1 mouse cellular context compared by ENCODE assay signal in the genomic region with DNA sequence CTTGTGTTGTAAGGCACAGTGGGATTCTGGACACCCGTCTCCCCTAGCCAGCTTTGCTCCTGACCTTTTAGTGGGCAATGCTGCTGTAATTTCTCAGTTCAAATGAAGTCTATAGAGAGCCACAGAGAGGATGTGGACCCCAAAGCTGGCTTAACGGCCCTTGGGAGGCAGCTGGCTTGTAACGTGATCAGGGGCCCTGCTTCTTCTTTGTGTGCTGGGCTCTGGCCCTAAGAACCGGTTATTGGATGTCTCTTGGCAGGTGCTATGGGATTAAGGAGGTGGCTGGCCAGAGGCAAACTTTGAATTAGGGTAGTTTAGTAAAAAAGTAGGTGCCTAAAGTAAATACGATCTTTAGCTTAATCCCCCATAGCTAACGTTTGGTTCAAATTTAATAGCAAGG.
TF ChIP-seq lines count a peak whose summit lies in the region.

No protein-coding gene starts in this region.

TF ChIP-seq in MEL, 35 proteins besides CTCF, POLR2A, EP300 and RAD21:
- TF ChIP-seq SIN3A (IDR thresholded peaks at IDR 0.05; ENCODE audit: low read length) (no peak), POLR2AphosphoS5 (IDR thresholded peaks at IDR 0.05; ENCODE audit: borderline replicate concordance, low read depth, low read length) (no peak), MXI1 (IDR thresholded peaks at IDR 0.05; ENCODE audit: low read depth, low read length) (no peak), MYC (IDR thresholded peaks at IDR 0.05; ENCODE audit: low read depth, low read length) (no peak), MAX (IDR thresholded peaks at IDR 0.05; ENCODE audit: low read length) (no peak), TAL1 (IDR thresholded peaks at IDR 0.05; ENCODE audit: low read length) (no peak), ZMIZ1 (IDR thresholded peaks at IDR 0.05; ENCODE audit: low read depth, low read length) (no peak), GABPA (IDR thresholded peaks at IDR 0.05; ENCODE audit: low read depth, low read length) (no peak), MYB (IDR thresholded peaks at IDR 0.05; ENCODE audit: low read depth, low read length) (no peak), CHD2 (IDR thresholded peaks at IDR 0.05; ENCODE audit: low read length) (no peak), USF2 (IDR thresholded peaks at IDR 0.05; ENCODE audit: borderline replicate concordance in 1 of 2, insufficient read depth in 1 of 2, low read depth in 1 of 2, low read length in 2 of 2) (no peak), ZNF384 (IDR thresholded peaks at IDR 0.05; ENCODE audit: low read depth, low read length) (no peak), ZC3H11A (IDR thresholded peaks at IDR 0.05; ENCODE audit: low read depth, low read length) (no peak), BHLHE40 (IDR thresholded peaks at IDR 0.05; ENCODE audit: borderline replicate concordance, low read depth, low read length) (no peak), ZKSCAN1 (IDR thresholded peaks at IDR 0.05; ENCODE audit: low read depth, low read length) (no peak), NELFE (IDR thresholded peaks at IDR 0.05; ENCODE audit: low read depth, low read length) (no peak), POLR2AphosphoS2 (IDR thresholded peaks at IDR 0.05; ENCODE audit: low read length) (no peak)
